In genomic region chr16:92972681-92973080, GRCm38 (mm10) we compare ENCODE assay signal across 22 mouse cellular contexts.
DNase-seq lines count a peak whose midpoint lies in the region; ATAC-seq and TF ChIP-seq lines count a peak whose summit lies in the region.
"Had no signal": no experiment of that assay in that cellular context is flagged by ENCODE, and none has a peak within 500 bp of the region (broad histone marks: within the 10 kb centered on the region; RNA-seq: fewer than 3 reads in every experiment).

No protein-coding gene starts in this region.

- H3K36me3 ChIP-seq in heart, embryonic 10.5 days = no peaks in the 10 kb centered on the region
- H3K36me3 ChIP-seq in liver, postnatal 0 days (replicated peaks; ENCODE audit: insufficient read depth, low read length) = no peaks in the 10 kb centered on the region
- H3K36me3 ChIP-seq: G1E had no signal

- DNase-seq in heart, adult 11 months = peak; percentile 61
- no peak for DNase-seq in heart, postnatal 4 days
- peak; percentile 47 for DNase-seq in heart, embryonic 10.5 days (ENCODE audit: low spot score)
- DNase-seq in heart, adult 18-20 months = no peak
- DNase-seq in testis, postnatal 10 days (ENCODE audit: low spot score) = peak; percentile 30
- no peak for DNase-seq in testis, postnatal 14 days (ENCODE audit: low spot score)
- DNase-seq in adipocyte (ENCODE audit: low spot score) = peak; percentile 61
- DNase-seq in liver, postnatal 0 days = no peak
- DNase-seq: adrenal gland, adult 2 months; adrenal gland, adult 8-10 months; adrenal gland, postnatal 10 days; adrenal gland, postnatal 14 days; adrenal gland, postnatal 25 days; adrenal gland, postnatal 36 days; B cell, adult 2 months; cerebellum, adult 11 months; cerebellum, adult 18-20 months had no signal

- TF ChIP-seq EP300 in liver, postnatal 0 days (IDR thresholded peaks at IDR 0.05; ENCODE audit: low read depth) = no peak

- no peak overlapping the region for H3K4me3 ChIP-seq in heart, embryonic 10.5 days
- H3K4me3 ChIP-seq in liver, postnatal 0 days (ENCODE audit: low read depth, low read length) = no peak overlapping the region

- no peak overlapping the region for H3K9ac ChIP-seq in liver, postnatal 0 days (replicated peaks)

- no peak for ATAC-seq in liver, postnatal 0 days
- ATAC-seq: activated CD4-positive, CD25-positive, alpha-beta regulatory T cell, adult 4 months; CD4-positive, CD25-positive, alpha-beta regulatory T cell, adult 4 months; Patski had no signal

- H3K9me3 ChIP-seq in heart, embryonic 10.5 days = no peaks in the 10 kb centered on the region
- H3K9me3 ChIP-seq in liver, postnatal 0 days (ENCODE audit: low read length) = no peaks in the 10 kb centered on the region
- H3K9me3 ChIP-seq: G1E had no signal

- WGBS in heart, embryonic 10.5 days = 75% methylated on average over 5 of the region's 5 CpGs
- WGBS in liver, postnatal 0 days (ENCODE audit: insufficient replicate concordance) = 73% methylated on average over 5 of the region's 5 CpGs

- H3K4me1 ChIP-seq in heart, embryonic 10.5 days = no peaks in the 10 kb centered on the region
- H3K4me1 ChIP-seq in liver, postnatal 0 days (ENCODE audit: insufficient read depth) = no peaks in the 10 kb centered on the region

- peaks cover 19% of the 10 kb centered on the region; the same call in 1 of the 2 replicates for H3K27me3 ChIP-seq in heart, embryonic 10.5 days (ENCODE audit: insufficient read depth, poor library complexity, severe bottlenecking)
- H3K27me3 ChIP-seq in liver, postnatal 0 days (ENCODE audit: insufficient read depth, low read length) = no peaks in the 10 kb centered on the region
- H3K27me3 ChIP-seq: CH12.LX, Patski had no signal

- no peak for TF ChIP-seq CTCF in liver, postnatal 0 days (IDR thresholded peaks at IDR 0.05; ENCODE audit: low read depth)

- no peak overlapping the region for H3K4me2 ChIP-seq in liver, postnatal 0 days (ENCODE audit: low read depth, low read length)

- no peak overlapping the region for H3K27ac ChIP-seq in heart, embryonic 10.5 days
- no peak overlapping the region for H3K27ac ChIP-seq in liver, postnatal 0 days (ENCODE audit: low read depth)

Comparison
In these comparisons a context has a peak if more than half of its experiments do, and no peak if none do; other contexts are left out.
1. DNase-seq: peak in heart, adult 11 months (single experiment), heart, embryonic 10.5 days (single experiment), testis, postnatal 10 days (single experiment) and adipocyte (single experiment); none in heart, postnatal 4 days (single experiment), heart, adult 18-20 months (0 of 2), testis, postnatal 14 days (single experiment) and liver, postnatal 0 days (single experiment).